Mouse (Mus musculus) MEL (cell line): Measurements from ENCODE around the gene Pold4. TPM values are rescaled to one million over a fixed set of nuclear protein-coding genes. Genes with fewer than 3 reads are reported as not detected.

ENCODE experiments used
- DNase-seq: peaks from one replicate; pipeline ENCODE4 v3.0.0; 2011; ENCODE audit warnings: low read depth, low spot score
- H3K27ac ChIP-seq: 2 replicates; pipeline ENCODE4 v1.5.1; 2012; ENCODE audit warnings: low read depth, mild to moderate bottlenecking, control low read depth, low read length, moderate library complexity; ENCODE audit not compliant: control insufficient read depth
- H3K27me3 ChIP-seq, 2 experiments: fragments of 150-350 bp in 1 of 2; sonication (generic) in 1 of 2; 2 replicates each; pipeline ENCODE4 v1.6.1; 2012; ENCODE audit warnings: low read length in 2 of 2, mild to moderate bottlenecking in 2 of 2, improper control_type of control experiment in 1 of 2, moderate library complexity in 1 of 2; ENCODE audit not compliant: insufficient read depth in 2 of 2, control insufficient read depth in 1 of 2
- H3K36me3 ChIP-seq, 2 experiments: 2 replicates each; pipeline ENCODE4 v1.6.1; 2012 to 2014; ENCODE audit warnings: low read length in 2 of 2, improper control_type of control experiment in 1 of 2, inconsistent platforms in 1 of 2, mild to moderate bottlenecking in 1 of 2; ENCODE audit not compliant: insufficient read depth in 2 of 2, control insufficient read depth in 1 of 2
- H3K4me1 ChIP-seq, 2 experiments: fragments of 150-350 bp in 1 of 2; sonication (generic) in 1 of 2; 2 replicates each; pipeline ENCODE4 v1.6.1; 2012; ENCODE audit warnings: low read length in 2 of 2, improper control_type of control experiment in 1 of 2, mild to moderate bottlenecking in 1 of 2; ENCODE audit not compliant: insufficient read depth in 2 of 2, control insufficient read depth in 1 of 2
- H3K4me3 ChIP-seq, 2 experiments: fragments of 150-350 bp in 1 of 2; sonication (generic) in 1 of 2; 2 replicates each; pipeline ENCODE4 v1.5.1; 2012; ENCODE audit warnings: low read depth in 2 of 2, low read length in 2 of 2, mild to moderate bottlenecking in 2 of 2, moderate library complexity in 2 of 2, control low read depth in 1 of 2, improper control_type of control experiment in 1 of 2; ENCODE audit not compliant: control insufficient read depth in 1 of 2, insufficient read depth in 1 of 2
- H3K79me2 ChIP-seq: 2 replicates; pipeline ENCODE4 v1.6.1; 2012; ENCODE audit warnings: mild to moderate bottlenecking, low read length, moderate library complexity; ENCODE audit not compliant: control insufficient read depth, poor library complexity, insufficient read depth
- H3K9ac ChIP-seq: 2 replicates; pipeline ENCODE4 v1.6.1; 2012; ENCODE audit warnings: low read depth, mild to moderate bottlenecking, control low read depth, low read length, moderate library complexity; ENCODE audit not compliant: control insufficient read depth, poor library complexity, severe bottlenecking
- H3K9me3 ChIP-seq: fragments of 150-350 bp; sonication (generic); replicated peaks from 2 replicates; pipeline ENCODE4 v1.6.1; 2012; ENCODE audit warnings: mild to moderate bottlenecking, low read length, improper control_type of control experiment, moderate library complexity; ENCODE audit not compliant: insufficient read depth
- CTCF ChIP-seq, 3 experiments: IDR thresholded peaks in 2 of 3; conservative IDR thresholded peaks in 1 of 3; 2 replicates each; pipeline ENCODE4 v1.5.1; 2011 to 2012; ENCODE audit warnings: low read length in 3 of 3, low read depth in 2 of 3, mild to moderate bottlenecking in 2 of 3, improper control_type of control experiment in 1 of 3, inconsistent platforms in 1 of 3, mixed read lengths in 1 of 3, moderate library complexity in 1 of 3; ENCODE audit not compliant: control insufficient read depth in 1 of 3, insufficient read depth in 1 of 3, poor library complexity in 1 of 3, severe bottlenecking in 1 of 3
- EP300 ChIP-seq, 2 experiments: IDR thresholded peaks; 2 replicates each; pipeline ENCODE4 v1.6.1; 2011; ENCODE audit warnings: improper control_type of control experiment in 2 of 2, low read length in 2 of 2, low read depth in 1 of 2, mild to moderate bottlenecking in 1 of 2
- ETS1 ChIP-seq: IDR thresholded peaks from 2 replicates; pipeline ENCODE4 v1.6.1; 2012; ENCODE audit warnings: low read depth, mild to moderate bottlenecking, inconsistent platforms, low read length, improper control_type of control experiment, moderate library complexity
- MAFK ChIP-seq: IDR thresholded peaks from 2 replicates; pipeline ENCODE4 v1.6.1; 2011; ENCODE audit warnings: low read depth, mild to moderate bottlenecking, low read length, improper control_type of control experiment, borderline replicate concordance
- MAZ ChIP-seq: IDR thresholded peaks from 2 replicates; pipeline ENCODE4 v1.6.1; 2012; ENCODE audit warnings: low read depth, mild to moderate bottlenecking, inconsistent platforms, low read length, improper control_type of control experiment
- MEF2A ChIP-seq: IDR thresholded peaks from 2 replicates; pipeline ENCODE4 v1.6.1; 2014; ENCODE audit warnings: low read depth, mild to moderate bottlenecking, inconsistent platforms, low read length, improper control_type of control experiment; ENCODE audit not compliant: poor library complexity, insufficient replicate concordance, severe bottlenecking; ENCODE audit errors: extremely low read depth
- POLR2A ChIP-seq, 2 experiments: IDR thresholded peaks; 2 replicates each; pipeline ENCODE4 v1.6.1; 2011 to 2012; ENCODE audit warnings: low read length in 2 of 2, mild to moderate bottlenecking in 2 of 2, control low read depth in 1 of 2, improper control_type of control experiment in 1 of 2, low read depth in 1 of 2, moderate library complexity in 1 of 2; ENCODE audit not compliant: control insufficient read depth in 1 of 2, insufficient read depth in 1 of 2, poor library complexity in 1 of 2
- POLR2AphosphoS2 ChIP-seq: IDR thresholded peaks from 2 replicates; pipeline ENCODE4 v1.6.1; 2011; ENCODE audit warnings: low read length, improper control_type of control experiment
- POLR2AphosphoS5 ChIP-seq: IDR thresholded peaks from 2 replicates; pipeline ENCODE4 v1.6.1; 2012; ENCODE audit warnings: low read depth, borderline replicate concordance, mild to moderate bottlenecking, inconsistent platforms, low read length, moderate library complexity, mixed read lengths
- RCOR1 ChIP-seq: IDR thresholded peaks from 2 replicates; pipeline ENCODE4 v1.6.1; 2012; ENCODE audit warnings: low read depth, mild to moderate bottlenecking, inconsistent platforms, low read length, improper control_type of control experiment
- TAL1 ChIP-seq: IDR thresholded peaks from 2 replicates; pipeline ENCODE4 v1.6.1; 2012; ENCODE audit warnings: mild to moderate bottlenecking, inconsistent platforms, low read length, moderate library complexity, mixed read lengths
- ZMIZ1 ChIP-seq: IDR thresholded peaks from 2 replicates; pipeline ENCODE4 v1.6.1; 2012; ENCODE audit warnings: low read depth, mild to moderate bottlenecking, inconsistent platforms, low read length, improper control_type of control experiment, moderate library complexity
- polyA plus RNA-seq, 2 experiments: library from polyadenylated mRNA; stranded (reverse) in 1 of 2; unstranded in 1 of 2; fragments of >175 nt in 1 of 2; fragments of >200 nt in 1 of 2; gene quantifications; 2 replicates each; pipeline versions ENCODE4 v1.2.1 to v1.2.4; 2012; ENCODE audit warnings: low replicate concordance in 2 of 2, low read depth in 1 of 2; ENCODE audit not compliant: insufficient read length in 2 of 2, insufficient read depth in 1 of 2, missing spikeins in 1 of 2
- total RNA-seq: library from RNA; depleted of rRNA; stranded (reverse); fragments of 300-350 nt; gene quantifications from 2 replicates; pipeline ENCODE4 v1.2.3, GENCODE M21; 2012

Gene Pold4
- total and polyA plus RNA-seq, 3 experiments = 18.5 to 40.4 TPM; not detected in 1

GRCm38 (mm10) chr19:4184976-4185975 lies 46.4 kb upstream of the Pold4 start:
- H3K27me3 ChIP-seq = no peaks in the 10 kb centered on the region
- no peak for TF ChIP-seq MAFK
- no peak for TF ChIP-seq POLR2A (IDR thresholded peaks at IDR 0.05; ENCODE audit: control insufficient read depth in 1 of 2, insufficient read depth in 1 of 2, low read depth in 1 of 2, low read length in 2 of 2, poor library complexity in 1 of 2)
- no peak for TF ChIP-seq ZMIZ1
- TF ChIP-seq TAL1 = no peak
- no peaks in the 10 kb centered on the region for H3K9me3 ChIP-seq
- peaks cover 0 to 4% of the 10 kb centered on the region in 2 experiments; a peak in 2 of 4 replicates for H3K36me3 ChIP-seq
- H3K9ac ChIP-seq = no peak overlapping the region
- H3K27ac ChIP-seq = no peak overlapping the region
- H3K4me3 ChIP-seq = no peak overlapping the region
- peaks cover 0 to 2% of the 10 kb centered on the region in 2 experiments; a peak in 2 of 4 replicates for H3K4me1 ChIP-seq
- no peaks in the 10 kb centered on the region for H3K79me2 ChIP-seq
- no peak for DNase-seq

- Histone ChIP-seq H3K79me2 (peaks cover 9% of the 10 kb centered on the region), H3K4me1 (peaks cover 2 to 4% of the 10 kb centered on the region in 2 experiments; a peak in 2 of 4 replicates), H3K27ac (no peak overlapping the region), H3K9ac (no peak overlapping the region), H3K27me3 (no peaks in the 10 kb centered on the region), H3K9me3 (no peaks in the 10 kb centered on the region), H3K36me3 (peaks cover 0 to 4% of the 10 kb centered on the region in 2 experiments; a peak in 2 of 4 replicates)
- TF ChIP-seq MEF2A (no peak), POLR2AphosphoS2 (no peak), RCOR1 (no peak), EP300 (IDR thresholded peaks at IDR 0.05; ENCODE audit: low read depth in 1 of 2, low read length in 2 of 2) (no peak), MAFK (no peak), CTCF (IDR thresholded peaks at IDR 0.05 in 2 of 3, conservative IDR thresholded peaks at IDR 0.05 in 1 of 3; ENCODE audit: control insufficient read depth in 1 of 3, insufficient read depth in 1 of 3, low read depth in 2 of 3, low read length in 3 of 3, poor library complexity in 1 of 3, severe bottlenecking in 1 of 3) (no peak), POLR2AphosphoS5 (no peak)
- TF ChIP-seq, all 39 proteins: peak for 0
- no peak for DNase-seq
- H3K4me3 ChIP-seq = no peak overlapping the region
Observed at GRCm38 (mm10) chr19:4187303-4187702, 44.4 kb upstream of the Pold4 start.

- Histone ChIP-seq H3K27ac (no peak overlapping the region), H3K4me3 (no peak overlapping the region), H3K79me2 (peaks cover 25% of the 10 kb centered on the region), H3K36me3 (peaks cover 0 to 15% of the 10 kb centered on the region in 2 experiments; a peak in 3 of 4 replicates), H3K9ac (no peak overlapping the region), H3K4me1 (peaks cover 6 to 17% of the 10 kb centered on the region in 2 experiments), H3K27me3 (no peaks in the 10 kb centered on the region), H3K9me3 (no peaks in the 10 kb centered on the region)
- TF ChIP-seq ETS1 (no peak), ZMIZ1 (no peak), EP300 (IDR thresholded peaks at IDR 0.05; ENCODE audit: low read depth in 1 of 2, low read length in 2 of 2) (no peak), TAL1 (no peak), MAZ (no peak)
- DNase-seq = no peak
Observed at GRCm38 (mm10) chr19:4189051-4189620, 42.6 kb upstream of the Pold4 start.
